Mouse (Mus musculus): ENCODE results near the gene Misp. TPM values are rescaled to one million over a fixed set of nuclear protein-coding genes. Genes with fewer than 3 reads are reported as not detected.

Gene Misp
- polyA plus RNA-seq, 1 experiment from 2014 or later = 7.8 TPM

- Histone ChIP-seq H3K27ac (replicated peaks) (no peak overlapping the region), H3K9ac (no peak overlapping the region), H3K4me1 (peaks cover 24% of the 10 kb centered on the region), H3K9me3 (replicated peaks) (no peaks in the 10 kb centered on the region), H3K27me3 (peaks cover 13% of the 10 kb centered on the region), H3K4me2 (replicated peaks) (no peak overlapping the region), H3K36me3 (no peaks in the 10 kb centered on the region), H3K4me3 (replicated peaks) (no peak overlapping the region)
- WGBS = 61% methylated on average over 7 of the region's 7 CpGs
- ATAC-seq (ENCODE audit: insufficient number of reproducible peaks, low FRiP score, low TSS enrichment, low read depth) = no peak
These were observed 37.7 kb upstream of the Misp start for GRCm38 (mm10) chr10:79783050-79783449.

- no peak overlapping the region for H3K9ac ChIP-seq
- no peak overlapping the region for H3K27ac ChIP-seq (replicated peaks)
- WGBS = 39% methylated on average over 27 of the region's 27 CpGs
- H3K4me3 ChIP-seq (replicated peaks) = no peak overlapping the region
- no peak overlapping the region for H3K4me2 ChIP-seq (replicated peaks)
- peaks cover 13% of the 10 kb centered on the region for H3K27me3 ChIP-seq
- ATAC-seq (ENCODE audit: insufficient number of reproducible peaks, low FRiP score, low TSS enrichment, low read depth) = no peak
- H3K9me3 ChIP-seq (replicated peaks) = no peaks in the 10 kb centered on the region
- no peaks in the 10 kb centered on the region for H3K36me3 ChIP-seq
- H3K4me1 ChIP-seq = peaks cover 18% of the 10 kb centered on the region
These were observed 36.6 kb upstream of the Misp start for GRCm38 (mm10) chr10:79783920-79784800.

- WGBS = 35% methylated on average over 7 of the region's 7 CpGs
- Histone ChIP-seq H3K36me3 (no peaks in the 10 kb centered on the region), H3K27me3 (no peaks in the 10 kb centered on the region), H3K4me1 (0 out of 2 replicates have a peak, but pooled peaks cover 4% of the 10 kb centered on the region), H3K9me3 (replicated peaks) (no peaks in the 10 kb centered on the region), H3K27ac (replicated peaks) (no peak overlapping the region), H3K4me3 (replicated peaks) (no peak overlapping the region), H3K9ac (no peak overlapping the region), H3K4me2 (replicated peaks) (no peak overlapping the region)
- no peak for ATAC-seq (ENCODE audit: insufficient number of reproducible peaks, low FRiP score, low TSS enrichment, low read depth)
These were observed 32.2 kb upstream of the Misp start for GRCm38 (mm10) chr10:79788386-79789158.

GRCm38 (mm10) chr10:79789581-79789980, 31.2 kb upstream of the Misp start:
- H3K27ac ChIP-seq (replicated peaks) = no peak overlapping the region
- no peak for ATAC-seq (ENCODE audit: insufficient number of reproducible peaks, low FRiP score, low TSS enrichment, low read depth)
- H3K4me3 ChIP-seq (replicated peaks) = no peak overlapping the region
- H3K4me2 ChIP-seq (replicated peaks) = no peak overlapping the region
- H3K9me3 ChIP-seq (replicated peaks) = no peaks in the 10 kb centered on the region
- H3K36me3 ChIP-seq = no peaks in the 10 kb centered on the region
- H3K9ac ChIP-seq = no peak overlapping the region
- 50% methylated on average over 2 of the region's 2 CpGs for WGBS
- no peaks in the 10 kb centered on the region for H3K27me3 ChIP-seq
- H3K4me1 ChIP-seq = peaks cover 9% of the 10 kb centered on the region

- Histone ChIP-seq H3K9me3 (replicated peaks) (no peaks in the 10 kb centered on the region), H3K27me3 (no peaks in the 10 kb centered on the region), H3K4me2 (replicated peaks) (no peak within 1 kb of the TSS), H3K9ac (no peak within 1 kb of the TSS), H3K4me3 (replicated peaks) (no peak within 1 kb of the TSS), H3K27ac (replicated peaks) (no peak within 1 kb of the TSS), H3K36me3 (no peaks in the 10 kb centered on the region), H3K4me1 (peaks cover 14% of the 10 kb centered on the region)
- ATAC-seq (ENCODE audit: insufficient number of reproducible peaks, low FRiP score, low TSS enrichment, low read depth) = no peak
- WGBS = 84% methylated on average over 4 of the region's 4 CpGs
These were observed 29.9 kb upstream of the Misp start, which contains the start of gene Prss57 for GRCm38 (mm10) chr10:79790861-79791260. Gene Prss57 (minus strand): TSS chr10:79790961.

- Histone ChIP-seq H3K27ac (replicated peaks) (0 out of 2 replicates have a peak overlapping the region, but pooled peaks have one; percentile 13), H3K4me3 (replicated peaks) (no peak overlapping the region)
These were observed 28.3 kb upstream of the Misp start for GRCm38 (mm10) chr10:79792339-79793040.

GRCm38 (mm10) chr10:79793051-79793737, 27.6 kb upstream of the Misp start, which contains the start of gene Palm:
Gene Palm (plus strand): TSS chr10:79793572.
- H3K27me3 ChIP-seq = no peaks in the 10 kb centered on the region
- 6% methylated on average over 51 of the region's 51 CpGs for WGBS
- H3K9me3 ChIP-seq (replicated peaks) = no peaks in the 10 kb centered on the region
- no peaks in the 10 kb centered on the region for H3K36me3 ChIP-seq
- H3K9ac ChIP-seq = peak within 1 kb of the TSS; percentile 90
- peak within 1 kb of the TSS; percentile 90 for H3K4me2 ChIP-seq (replicated peaks)
- peak within 1 kb of the TSS; percentile 79 for H3K27ac ChIP-seq (replicated peaks)
- H3K4me1 ChIP-seq = peaks cover 24% of the 10 kb centered on the region
- H3K4me3 ChIP-seq (replicated peaks) = peak within 1 kb of the TSS; percentile 75
- ATAC-seq (ENCODE audit: insufficient number of reproducible peaks, low FRiP score, low TSS enrichment, low read depth) = peak; percentile 74

More at GRCm38 (mm10) chr10:79792339-79793040, 28.3 kb upstream of the Misp start:
- H3K27me3 ChIP-seq = no peaks in the 10 kb centered on the region
- peaks cover 19% of the 10 kb centered on the region for H3K4me1 ChIP-seq
- no peak overlapping the region for H3K9ac ChIP-seq
- WGBS = 82% methylated on average over 5 of the region's 5 CpGs
- H3K4me2 ChIP-seq (replicated peaks) = no peak overlapping the region
- no peak for ATAC-seq (ENCODE audit: insufficient number of reproducible peaks, low FRiP score, low TSS enrichment, low read depth)
- H3K9me3 ChIP-seq (replicated peaks) = no peaks in the 10 kb centered on the region
- no peaks in the 10 kb centered on the region for H3K36me3 ChIP-seq

GRCm38 (mm10) chr10:79793738-79794490, 26.9 kb upstream of the Misp start:
- Histone ChIP-seq H3K9ac (peak overlapping the region; percentile 90), H3K4me2 (replicated peaks) (peak overlapping the region; percentile 90), H3K36me3 (no peaks in the 10 kb centered on the region), H3K4me3 (replicated peaks) (peak overlapping the region; percentile 75), H3K27ac (replicated peaks) (peak overlapping the region; percentile 79), H3K4me1 (peaks cover 24% of the 10 kb centered on the region), H3K9me3 (replicated peaks) (no peaks in the 10 kb centered on the region), H3K27me3 (no peaks in the 10 kb centered on the region)
- peak; percentile 8; the same call in 1 of the 2 replicates for ATAC-seq (ENCODE audit: insufficient number of reproducible peaks, low FRiP score, low TSS enrichment, low read depth)
- WGBS = under 1% methylated on average over 38 of the region's 38 CpGs

GRCm38 (mm10) chr10:79794491-79794931, 26.3 kb upstream of the Misp start:
- Histone ChIP-seq H3K9me3 (replicated peaks) (no peaks in the 10 kb centered on the region), H3K9ac (peak overlapping the region; percentile 90), H3K27ac (replicated peaks) (peak overlapping the region; percentile 79), H3K36me3 (no peaks in the 10 kb centered on the region), H3K4me1 (peaks cover 24% of the 10 kb centered on the region), H3K4me2 (replicated peaks) (peak overlapping the region; percentile 90), H3K4me3 (replicated peaks) (peak overlapping the region; percentile 75), H3K27me3 (no peaks in the 10 kb centered on the region)
- 8% methylated on average over 10 of the region's 10 CpGs for WGBS
- ATAC-seq (ENCODE audit: insufficient number of reproducible peaks, low FRiP score, low TSS enrichment, low read depth) = peak; percentile 14; the same call in 1 of the 2 replicates

- no peak overlapping the region for H3K4me2 ChIP-seq (replicated peaks)
- WGBS = 95% methylated on average over 3 of the region's 3 CpGs
- no peak overlapping the region for H3K9ac ChIP-seq
- H3K27ac ChIP-seq (replicated peaks) = no peak overlapping the region
- H3K9me3 ChIP-seq (replicated peaks) = no peaks in the 10 kb centered on the region
- peaks cover 25% of the 10 kb centered on the region for H3K4me1 ChIP-seq
- no peaks in the 10 kb centered on the region for H3K36me3 ChIP-seq
- no peaks in the 10 kb centered on the region for H3K27me3 ChIP-seq
- ATAC-seq (ENCODE audit: insufficient number of reproducible peaks, low FRiP score, low TSS enrichment, low read depth) = no peak
- H3K4me3 ChIP-seq (replicated peaks) = no peak overlapping the region
These were observed 24.9 kb upstream of the Misp start for GRCm38 (mm10) chr10:79795905-79796304.

Measured in embryonic facial prominence, embryonic 15.5 days (tissue).